Mouse (Mus musculus) urinary bladder, postnatal 25 days (tissue): ENCODE measurements at regions not wholly inside any gene's neighbourhood (a gene's known extent, or its start where the extent isn't known, plus 50 kb on each side); places are given as distances from the start of the nearest gene placed in this dataset.

Experiments used
- DNase-seq: peaks from one replicate; pipeline ENCODE4 v3.0.0; 2022; ENCODE audit warnings: low spot score

DNA sequence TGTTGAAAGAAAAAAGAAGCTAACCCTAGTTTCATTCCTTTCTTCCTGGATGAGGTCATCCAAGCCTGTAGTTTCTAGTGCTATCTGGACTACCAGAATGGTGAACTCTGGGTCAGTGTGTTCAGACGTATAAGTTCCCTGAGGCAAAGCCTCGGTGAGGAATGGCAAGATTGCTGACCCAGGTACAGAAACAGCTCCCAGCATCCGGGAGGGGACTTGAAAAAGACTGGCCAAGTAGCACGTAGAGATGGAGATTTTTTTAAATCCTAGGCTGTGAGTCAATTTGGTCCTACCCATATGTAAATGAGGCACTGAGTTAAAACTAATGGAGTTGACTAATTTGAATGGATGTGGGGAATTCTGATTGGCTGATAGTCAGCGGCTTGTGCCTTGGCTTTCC lies 55.0 kb upstream of the Gm11084 start:
- DNase-seq = no peak

DNA sequence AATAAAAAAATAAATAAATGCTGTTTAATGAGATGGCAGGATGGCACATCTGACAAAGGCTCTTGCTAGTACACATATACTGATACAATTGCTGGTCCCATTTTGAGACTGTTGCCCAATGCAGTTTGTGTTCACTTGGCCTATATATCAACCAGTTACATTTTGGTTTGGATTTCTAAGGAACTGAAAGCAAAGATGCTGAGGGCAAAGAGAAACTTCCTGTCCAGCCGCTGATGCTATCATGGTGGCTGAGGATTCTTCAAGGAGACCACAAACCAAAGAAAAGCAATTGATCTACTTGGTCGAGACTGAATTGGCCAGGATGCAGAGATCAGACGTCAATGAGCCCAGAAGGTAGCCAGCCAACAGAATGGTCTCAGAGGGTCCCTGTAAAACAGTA lies 53.5 kb upstream of the Gm11084 start:
- DNase-seq = no peak

DNA sequence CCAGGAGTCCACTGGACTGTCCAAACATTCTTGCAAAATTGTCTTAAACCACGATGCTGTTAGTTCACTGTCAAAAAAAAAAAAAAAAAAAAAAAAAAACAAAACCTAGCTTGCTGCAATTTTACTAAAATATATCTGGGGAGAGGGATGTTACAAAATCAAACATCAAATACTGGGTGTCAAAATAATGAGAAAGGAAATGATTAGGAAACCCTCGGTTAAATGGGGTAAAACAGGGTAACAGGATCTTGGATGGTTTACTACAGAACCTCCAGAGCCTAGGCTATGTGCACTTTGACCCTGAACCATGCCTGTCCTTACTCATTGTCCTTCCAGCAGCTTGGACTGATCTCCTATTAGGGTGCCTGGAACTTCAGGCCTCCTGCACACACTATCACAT lies 52.8 kb upstream of the Gm11084 start:
- DNase-seq = no peak

DNA sequence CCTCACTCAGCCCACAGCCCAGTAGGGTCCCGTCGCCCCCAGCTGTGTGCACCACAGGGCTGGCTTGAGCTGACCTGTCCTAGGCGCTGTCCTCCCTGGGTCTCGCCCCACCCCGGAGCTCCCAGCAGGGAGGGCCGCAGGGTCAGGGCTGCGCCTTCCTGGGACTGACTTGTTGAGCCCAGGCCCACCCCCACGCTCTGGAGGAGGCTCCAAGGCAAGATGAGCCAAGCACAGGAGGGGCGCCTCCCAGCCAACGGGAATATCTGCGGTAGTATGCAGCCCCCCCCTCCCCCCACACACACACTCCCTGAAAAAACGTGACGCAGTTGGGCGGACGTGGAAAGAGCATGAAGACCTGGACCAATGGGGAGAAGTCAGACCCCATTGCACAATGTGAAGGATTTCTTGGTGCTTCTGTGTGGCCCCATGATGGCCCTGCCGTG lies 51.8 kb upstream of the Gm11084 start:
- DNase-seq = peak; percentile 31

DNA sequence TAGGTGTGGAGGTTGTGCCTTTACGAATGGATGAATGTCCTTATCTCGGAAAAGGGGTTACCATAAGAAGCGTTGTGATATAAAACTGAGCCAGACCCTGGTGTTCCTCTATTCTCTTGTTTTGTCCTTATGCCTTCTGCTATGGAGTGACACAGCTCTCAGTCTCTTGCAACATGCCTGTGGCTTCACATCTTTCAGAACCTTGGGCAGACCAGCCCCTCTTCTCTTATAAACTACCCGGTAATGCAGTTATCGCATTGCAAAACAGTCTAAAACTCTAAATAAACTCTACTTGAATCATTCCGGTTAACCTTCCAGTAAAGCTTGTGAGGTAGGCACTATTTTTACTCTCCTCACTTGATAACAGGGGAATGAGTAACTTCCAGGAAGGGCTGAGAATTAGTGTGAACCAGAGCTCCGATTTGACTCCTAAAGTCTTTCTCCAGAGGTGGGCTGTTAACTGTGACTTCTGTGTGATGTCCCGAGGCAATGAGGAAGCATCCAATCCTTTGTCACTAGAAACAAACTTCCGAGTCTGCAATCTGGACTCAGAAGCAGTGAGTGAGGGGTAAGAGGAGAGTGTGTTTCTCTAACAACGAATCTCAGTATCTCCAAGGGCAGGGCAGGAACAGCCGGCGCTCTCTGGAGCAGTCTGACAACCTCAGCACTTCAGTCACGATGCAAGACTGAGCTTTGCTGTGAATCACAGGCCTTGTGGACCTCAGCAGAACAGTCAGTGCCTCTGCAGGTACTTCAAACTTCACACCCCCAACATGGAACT lies 50.9 kb upstream of the Gm11084 start:
- DNase-seq = no peak
